Mouse (Mus musculus): ENCODE results near the gene Armc2. TPM values are rescaled to one million over a fixed set of nuclear protein-coding genes. Genes with fewer than 3 reads are reported as not detected.

Gene Armc2
- total RNA-seq, 2 experiments from 2014 or later: 0.28 TPM; not detected in 1

DNA sequence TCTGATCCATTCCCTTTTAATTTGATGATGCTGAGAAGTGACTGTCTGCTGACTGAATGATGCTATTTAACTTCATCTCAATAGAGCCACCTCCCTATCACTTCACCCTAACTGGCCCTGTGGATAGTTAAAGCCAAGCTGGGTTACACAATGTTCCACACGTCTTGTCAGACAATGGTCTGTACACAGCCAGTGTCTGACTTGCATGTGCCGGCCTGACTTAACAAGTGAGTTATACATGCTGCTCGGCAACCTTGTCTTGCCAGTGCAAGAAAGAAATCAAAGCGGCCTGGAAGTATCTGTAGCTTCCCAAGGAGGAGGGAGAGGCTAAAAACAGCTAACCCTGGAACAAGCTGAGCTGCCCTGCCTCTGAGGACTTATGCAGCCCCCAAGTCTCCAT, 136.8 kb downstream of the Armc2 start:
- ATAC-seq (replicated peaks; ENCODE audit: low FRiP score, low TSS enrichment, poor library complexity, severe bottlenecking): no peak

GRCm38 (mm10) chr10:41880777-41881176, 137.5 kb downstream of the Armc2 start:
- no peak for ATAC-seq (replicated peaks; ENCODE audit: low FRiP score, low TSS enrichment, poor library complexity, severe bottlenecking)

- ATAC-seq (replicated peaks; ENCODE audit: low FRiP score, low TSS enrichment, poor library complexity, severe bottlenecking): no peak
Measured at GRCm38 (mm10) chr10:41880206-41880605, 138.0 kb downstream of the Armc2 start.

DNA sequence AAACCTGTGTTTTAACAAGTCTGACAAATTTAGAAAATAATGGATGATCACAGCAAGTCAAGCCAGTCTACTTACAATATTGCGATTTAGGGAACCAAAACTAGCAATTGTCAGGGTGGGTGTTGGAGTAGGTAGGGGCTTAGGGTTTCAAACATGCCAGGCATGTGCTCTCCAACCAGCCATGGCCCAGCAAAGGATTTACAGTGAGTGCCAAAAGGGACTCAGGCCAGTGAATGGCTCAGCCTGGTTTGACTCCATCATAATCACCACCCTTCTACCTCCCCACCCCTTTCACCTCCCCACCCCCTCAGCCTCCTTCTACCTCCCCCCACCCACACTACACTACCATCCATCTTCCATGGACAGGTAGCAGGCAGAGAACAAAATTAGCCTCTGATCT, 138.6 kb downstream of the Armc2 start:
- no peak for ATAC-seq (replicated peaks; ENCODE audit: low FRiP score, low TSS enrichment, poor library complexity, severe bottlenecking)

DNA sequence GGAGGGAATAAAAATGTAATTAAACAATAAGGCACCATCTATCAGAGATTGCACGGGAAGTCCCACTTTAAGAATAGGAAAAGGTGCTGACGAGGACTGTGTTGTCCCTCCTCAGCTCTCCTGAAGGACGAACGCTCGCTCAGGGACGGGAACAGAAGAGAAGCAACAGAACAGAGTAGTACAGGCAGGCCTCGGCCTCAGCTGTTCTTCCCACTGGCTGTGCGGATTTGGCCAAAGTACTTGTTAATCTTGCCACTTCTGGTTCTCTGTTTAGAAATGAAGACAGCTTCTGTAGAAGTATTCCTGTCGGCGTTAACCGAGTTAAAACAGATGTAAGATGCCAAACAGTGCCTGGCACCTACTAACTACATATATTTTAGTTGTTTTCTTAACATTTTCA, 139.9 kb downstream of the Armc2 start:
- ATAC-seq (replicated peaks; ENCODE audit: low FRiP score, low TSS enrichment, poor library complexity, severe bottlenecking): no peak

GRCm38 (mm10) chr10:41875624-41876023, 142.6 kb downstream of the Armc2 start:
- ATAC-seq (replicated peaks; ENCODE audit: low FRiP score, low TSS enrichment, poor library complexity, severe bottlenecking): no peak

DNA sequence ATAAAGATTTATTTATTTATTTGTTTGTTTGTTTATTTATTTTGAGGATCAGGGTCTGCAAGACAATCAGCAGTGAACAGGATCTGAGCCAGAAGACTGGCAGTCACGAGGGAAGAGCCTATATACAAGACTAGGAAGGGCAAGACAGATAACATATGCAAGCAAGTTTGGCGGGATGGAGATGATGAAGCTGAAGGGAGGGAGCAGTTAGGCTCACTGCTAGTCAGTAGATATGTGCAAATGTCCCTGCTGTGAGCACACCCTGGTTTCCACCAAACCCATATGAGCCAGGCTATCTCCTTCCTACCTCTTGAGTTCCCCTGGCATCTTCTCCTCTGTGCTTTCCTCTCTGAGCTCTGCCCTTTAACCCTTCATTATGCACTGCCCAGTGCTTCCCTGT, 146.7 kb downstream of the Armc2 start:
- ATAC-seq (replicated peaks; ENCODE audit: low FRiP score, low TSS enrichment, poor library complexity, severe bottlenecking): peak; percentile 82

DNA sequence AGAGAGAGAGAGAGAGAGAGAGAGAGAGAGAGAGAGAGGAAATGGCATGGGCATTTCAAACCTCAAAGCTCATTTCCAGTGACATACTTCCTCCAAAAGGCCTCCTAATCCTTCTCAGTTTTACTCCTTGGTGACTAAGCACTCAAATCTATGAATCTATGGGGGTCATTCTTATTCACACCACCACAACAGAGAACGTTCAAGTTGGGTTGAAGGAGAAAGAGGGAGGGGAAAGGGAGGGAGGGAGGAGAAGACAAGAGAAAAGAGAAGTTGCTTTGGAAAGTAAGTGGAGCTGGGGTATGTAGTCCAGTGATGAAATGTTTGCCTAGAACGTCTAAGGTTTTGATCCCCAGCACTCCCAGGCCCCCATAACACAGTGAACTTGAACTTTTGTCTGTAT, 148.1 kb downstream of the Armc2 start:
- ATAC-seq (replicated peaks; ENCODE audit: low FRiP score, low TSS enrichment, poor library complexity, severe bottlenecking): no peak

GRCm38 (mm10) chr10:41867956-41868355, 150.3 kb downstream of the Armc2 start:
- no peak for ATAC-seq (replicated peaks; ENCODE audit: low FRiP score, low TSS enrichment, poor library complexity, severe bottlenecking)

GRCm38 (mm10) chr10:41866838-41867154, 151.4 kb downstream of the Armc2 start:
- no peak for ATAC-seq (replicated peaks; ENCODE audit: low FRiP score, low TSS enrichment, poor library complexity, severe bottlenecking)

DNA sequence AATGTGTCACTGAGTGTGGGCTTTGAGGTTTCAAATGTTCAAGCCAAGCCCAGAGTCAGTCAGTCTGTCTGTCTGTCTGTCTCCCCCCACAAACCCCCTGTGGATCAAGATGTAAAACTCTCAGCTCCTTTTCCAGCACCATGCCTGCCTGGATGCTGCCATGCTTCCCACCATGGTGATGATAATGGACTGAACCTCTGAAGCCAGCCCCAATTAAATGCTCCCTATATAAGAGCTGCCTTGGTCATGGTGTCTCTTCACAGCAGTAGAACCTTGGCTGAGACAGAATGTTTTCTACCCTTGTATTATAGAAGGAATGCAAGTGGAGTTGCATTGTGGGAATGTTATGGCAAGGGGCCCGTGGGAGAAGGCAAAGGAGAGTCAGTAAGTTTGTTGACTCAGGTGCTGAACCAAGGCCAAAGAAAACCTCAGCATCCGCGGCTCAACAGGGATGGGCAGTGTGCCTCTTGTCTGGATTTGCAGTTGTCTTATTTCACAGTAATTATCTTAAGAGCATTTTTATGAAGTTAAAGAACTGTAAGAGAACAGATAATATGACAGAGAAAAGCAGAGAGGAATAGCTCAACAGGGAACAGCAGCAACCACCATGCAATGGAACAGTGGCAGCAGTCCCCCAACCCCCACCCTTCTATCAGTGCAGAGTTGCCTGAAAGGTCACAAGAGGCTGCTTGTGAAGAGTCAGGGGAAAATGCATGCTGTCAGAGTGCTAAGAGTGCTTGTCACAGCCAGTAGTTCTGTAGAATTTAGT, 152.0 kb downstream of the Armc2 start:
- ATAC-seq (replicated peaks; ENCODE audit: low FRiP score, low TSS enrichment, poor library complexity, severe bottlenecking): no peak

Other genes with a start within 250 kb of the Armc2 start
- gene Cep57l1, start 208.6 kb downstream of the Armc2 start, total RNA-seq (2014; fragmentation: Nextera tagmentation): 28.7 and 45.5 TPM in 2 replicates
- 41.5 and 50.0 TPM in 2 replicates for gene Cep57l1, start 208.6 kb downstream of the Armc2 start, total RNA-seq (2017)
- 22.6 and 23.4 TPM in 2 replicates for gene Sesn1, start 208.5 kb downstream of the Armc2 start, total RNA-seq (2014; fragmentation: Nextera tagmentation)
- gene Sesn1, start 208.5 kb downstream of the Armc2 start, total RNA-seq (2017): 20.4 and 24.6 TPM in 2 replicates

Measured in megakaryocyte-erythroid progenitor cell, adult 5-6 weeks (primary cell).